Mouse (Mus musculus) ES-E14 (cell line): ENCODE data around the gene Riok2. TPM values are rescaled to one million over a fixed set of nuclear protein-coding genes. Genes with fewer than 3 reads are reported as not detected.
A peak's percentile ranks its signal among the peaks of the same experiment; 100 is the strongest.

Source experiments
- DNase-seq: peaks from one replicate; pipeline ENCODE4 v3.0.0-alpha.2; 2013; ENCODE audit warnings: low read depth, low spot score
- H3K27ac ChIP-seq: 2 replicates; pipeline ENCODE4 v1.5.1; 2012; ENCODE audit warnings: low read depth, mild to moderate bottlenecking, low read length, moderate library complexity, mixed read lengths; ENCODE audit not compliant: poor library complexity, insufficient read depth, severe bottlenecking
- H3K36me3 ChIP-seq: 2 replicates; pipeline ENCODE4 v1.6.1; 2012; ENCODE audit warnings: mild to moderate bottlenecking, low read length, moderate library complexity, mixed read lengths; ENCODE audit not compliant: control insufficient read depth, poor library complexity, insufficient read depth, severe bottlenecking
- H3K4me1 ChIP-seq, 2 experiments: fragments of 150-350 bp in 1 of 2; sonication (generic) in 1 of 2; 2 replicates each; pipeline ENCODE4 v1.6.1; 2012; ENCODE audit warnings: low read length in 2 of 2, mild to moderate bottlenecking in 1 of 2, mixed read lengths in 1 of 2; ENCODE audit not compliant: control insufficient read depth in 2 of 2, insufficient read depth in 2 of 2, poor library complexity in 1 of 2
- H3K4me3 ChIP-seq, 2 experiments: fragments of 150-350 bp in 1 of 2; sonication (generic) in 1 of 2; 2 replicates each; pipeline ENCODE4 v1.5.1; 2012; ENCODE audit warnings: low read length in 2 of 2, low read depth in 1 of 2, mild to moderate bottlenecking in 1 of 2, mixed read lengths in 1 of 2; ENCODE audit not compliant: insufficient read depth in 1 of 2, poor library complexity in 1 of 2, severe bottlenecking in 1 of 2
- H3K9ac ChIP-seq: 2 replicates; pipeline ENCODE4 v1.6.1; 2012; ENCODE audit warnings: low read depth, mild to moderate bottlenecking, low read length, mixed read lengths; ENCODE audit not compliant: poor library complexity, insufficient read depth, severe bottlenecking
- H3K9me3 ChIP-seq: fragments of 150-350 bp; sonication (generic); 2 replicates; pipeline ENCODE4 v1.6.1; 2012; ENCODE audit warnings: low read depth, mild to moderate bottlenecking, low read length; ENCODE audit not compliant: control insufficient read depth, insufficient read depth
- CHD2 ChIP-seq: IDR thresholded peaks from 2 replicates; pipeline ENCODE4 v1.6.1; 2014; ENCODE audit warnings: mild to moderate bottlenecking, low read depth, low read length, inconsistent platforms
- HCFC1 ChIP-seq: IDR thresholded peaks from 2 replicates; pipeline ENCODE4 v1.6.1; 2012; ENCODE audit warnings: low read length, inconsistent platforms, borderline replicate concordance; ENCODE audit not compliant: insufficient read depth
- MAFK ChIP-seq: IDR thresholded peaks from 2 replicates; pipeline ENCODE4 v1.6.1; 2014; ENCODE audit warnings: mild to moderate bottlenecking, low read depth, low read length, inconsistent platforms; ENCODE audit not compliant: insufficient read depth
- ZC3H11A ChIP-seq: IDR thresholded peaks from 2 replicates; pipeline ENCODE4 v1.6.1; 2012; ENCODE audit warnings: low read depth, mild to moderate bottlenecking, inconsistent platforms, low read length, borderline replicate concordance
- ZNF384 ChIP-seq: IDR thresholded peaks from 2 replicates; pipeline ENCODE4 v1.6.1; 2012; ENCODE audit warnings: low read depth, low read length, inconsistent platforms
- in situ Hi-C, 2 experiments: fragments of 600-800 bp; cut with MboI; formaldehyde crosslinking; loops; one replicate each; pipeline ENCODE4 v1.15.1; 2025; ENCODE audit warnings: low sequenced_read_pairs in 2 of 2, inconsistent platforms in 1 of 2; ENCODE audit not compliant: unreplicated experiment in 2 of 2
- total RNA-seq: library from RNA; depleted of rRNA; stranded (reverse); fragments of 300-350 nt; gene quantifications from 2 replicates; pipeline ENCODE4 v1.2.3, GENCODE M21; 2012

Gene Riok2
- total RNA-seq, 1 experiment = 60.6 TPM

- peaks cover 20% of the 10 kb centered on the region for H3K36me3 ChIP-seq
- TF ChIP-seq MAFK (no peak), CHD2 (no peak), ZC3H11A (no peak), HCFC1 (no peak), ZNF384 (no peak)
- no peak overlapping the region for H3K27ac ChIP-seq
- in situ Hi-C loops = loop anchor here in 1 of 2 experiments (10.0 kb wide), 1 partner anchor 173 kb away; no protein-coding TSS in a partner anchor
- no peak overlapping the region for H3K4me3 ChIP-seq
- DNase-seq = no peak
- H3K9ac ChIP-seq = no peak overlapping the region
- no peaks in the 10 kb centered on the region; a peak in 1 of 4 replicates for H3K4me1 ChIP-seq
- no peaks in the 10 kb centered on the region for H3K9me3 ChIP-seq
Measured at GRCm38 (mm10) chr17:17391823-17392222, 17.7 kb downstream of the Riok2 start.

- Histone ChIP-seq H3K4me1 (no peaks in the 10 kb centered on the region; a peak in 1 of 4 replicates), H3K9ac (no peak overlapping the region), H3K27ac (no peak overlapping the region), H3K4me3 (no peak overlapping the region), H3K9me3 (no peaks in the 10 kb centered on the region), H3K36me3 (peaks cover 15% of the 10 kb centered on the region)
- in situ Hi-C loops = loop anchor here in 1 of 2 experiments (10.0 kb wide), 1 partner anchor 172 kb away; no protein-coding TSS in a partner anchor
- no peak for DNase-seq
- TF ChIP-seq ZNF384 (no peak), ZC3H11A (no peak), MAFK (no peak), CHD2 (no peak), HCFC1 (no peak)
Measured at GRCm38 (mm10) chr17:17392863-17393262, 18.8 kb downstream of the Riok2 start.

- Histone ChIP-seq H3K36me3 (peaks cover 15% of the 10 kb centered on the region), H3K9ac (no peak overlapping the region)
- in situ Hi-C loops = loop anchor here in 1 of 2 experiments (10.0 kb wide), 1 partner anchor 172 kb away; no protein-coding TSS in a partner anchor
Measured at GRCm38 (mm10) chr17:17393300-17393699, 19.2 kb downstream of the Riok2 start.

GRCm38 (mm10) chr17:17394336-17394735, 20.2 kb downstream of the Riok2 start:
- Histone ChIP-seq H3K27ac (no peak overlapping the region), H3K36me3 (peaks cover 15% of the 10 kb centered on the region), H3K9ac (no peak overlapping the region), H3K9me3 (no peaks in the 10 kb centered on the region), H3K4me1 (no peaks in the 10 kb centered on the region; a peak in 1 of 4 replicates), H3K4me3 (no peak overlapping the region)
- DNase-seq = peak; percentile 77
- in situ Hi-C loops = loop anchor here in 1 of 2 experiments (10.0 kb wide), 1 partner anchor 170 kb away; no protein-coding TSS in a partner anchor
- TF ChIP-seq MAFK (no peak), CHD2 (no peak), ZC3H11A (peak; percentile 92), HCFC1 (no peak), ZNF384 (no peak)

More at GRCm38 (mm10) chr17:17393300-17393699, 19.2 kb downstream of the Riok2 start:
- TF ChIP-seq MAFK (no peak), CHD2 (no peak), ZC3H11A (no peak), HCFC1 (no peak), ZNF384 (no peak)
- Histone ChIP-seq H3K4me1 (no peaks in the 10 kb centered on the region; a peak in 1 of 4 replicates), H3K27ac (no peak overlapping the region), H3K4me3 (no peak overlapping the region), H3K9me3 (no peaks in the 10 kb centered on the region)
- no peak for DNase-seq
